Mouse (Mus musculus): ENCODE measurements around the gene Gm8994.
"Not testable (repeated sequence)": the region's sequence is repeated elsewhere in the genome, so short reads cannot be mapped to it uniquely, and the experiment has no call there.

The Gm8994 gene

GRCm38 (mm10) chr6:136327239-136327638 lies at the start of gene Gm8994:
Gene Gm8994, plus strand, starts transcription at chr6:136327539.
- not testable (repeated sequence) for DNase-seq

- no peak for DNase-seq
Measured at GRCm38 (mm10) chr6:136277685-136278084, 49.7 kb upstream of the Gm8994 start.

GRCm38 (mm10) chr6:136284565-136284964 lies 42.8 kb upstream of the Gm8994 start:
- no peak for DNase-seq

GRCm38 (mm10) chr6:136286180-136286579 lies 41.2 kb upstream of the Gm8994 start:
- DNase-seq, result no peak

- no peak for DNase-seq
Measured at GRCm38 (mm10) chr6:136286589-136286988, 40.8 kb upstream of the Gm8994 start.

GRCm38 (mm10) chr6:136291424-136291823 lies 35.9 kb upstream of the Gm8994 start:
- DNase-seq, result no peak

GRCm38 (mm10) chr6:136291951-136292714 lies 35.2 kb upstream of the Gm8994 start:
- no peak for DNase-seq

GRCm38 (mm10) chr6:136293700-136294099 lies 33.6 kb upstream of the Gm8994 start:
- DNase-seq, result no peak

- no peak for DNase-seq
Measured at GRCm38 (mm10) chr6:136295821-136296220, 31.5 kb upstream of the Gm8994 start.

- no peak for DNase-seq
Measured at GRCm38 (mm10) chr6:136296251-136296650, 31.1 kb upstream of the Gm8994 start.

- no peak for DNase-seq
Measured at GRCm38 (mm10) chr6:136303514-136303913, 23.8 kb upstream of the Gm8994 start.

GRCm38 (mm10) chr6:136304369-136304988 lies 22.9 kb upstream of the Gm8994 start:
- no peak for DNase-seq

- no peak for DNase-seq
Measured at GRCm38 (mm10) chr6:136309487-136309886, 17.9 kb upstream of the Gm8994 start.

- not testable (repeated sequence) for DNase-seq
Measured at GRCm38 (mm10) chr6:136328416-136328815, 1.1 kb downstream of the Gm8994 start.

GRCm38 (mm10) chr6:136340669-136341068 lies 13.3 kb downstream of the Gm8994 start:
- DNase-seq, result peak; percentile 19

GRCm38 (mm10) chr6:136341093-136341492 lies 13.8 kb downstream of the Gm8994 start:
- DNase-seq, result no peak

- DNase-seq, result no peak
Measured at GRCm38 (mm10) chr6:136343868-136344267, 16.5 kb downstream of the Gm8994 start.

- no peak for DNase-seq
Measured at GRCm38 (mm10) chr6:136345034-136345433, 17.7 kb downstream of the Gm8994 start.

- DNase-seq, result no peak
Measured at GRCm38 (mm10) chr6:136345641-136346040, 18.3 kb downstream of the Gm8994 start.

GRCm38 (mm10) chr6:136347053-136347452 lies 19.7 kb downstream of the Gm8994 start:
- no peak for DNase-seq

GRCm38 (mm10) chr6:136347631-136348030 lies 20.3 kb downstream of the Gm8994 start:
- DNase-seq, result no peak

GRCm38 (mm10) chr6:136353399-136354184 lies 26.3 kb downstream of the Gm8994 start:
- DNase-seq, result peak; percentile 84

GRCm38 (mm10) chr6:136358471-136358870 lies 31.1 kb downstream of the Gm8994 start:
- DNase-seq, result no peak

GRCm38 (mm10) chr6:136363313-136363712 lies 36.0 kb downstream of the Gm8994 start:
- DNase-seq, result no peak
